Mouse (Mus musculus) stomach, embryonic 15.5 days (tissue): ENCODE measurements around the gene C1qtnf2. TPM values are rescaled to one million over a fixed set of nuclear protein-coding genes. Genes with fewer than 3 reads are reported as not detected.

Experiments
- polyA plus RNA-seq: library from polyadenylated mRNA; unstranded; fragments of >200 nt; fragmentation: Nextera tagmentation; extraction: Ambion mirVana; gene quantifications from 2 replicates; pipeline ENCODE4 v1.2.1, GENCODE M21; 2015

C1qtnf2 gene
- polyA plus RNA-seq, 1 experiment from 2014 or later = 10.1 TPM

Other genes starting within 250 kb of the C1qtnf2 start
- gene Pttg1, start 48.0 kb upstream of the C1qtnf2 start, polyA plus RNA-seq = 60.9 and 62.4 TPM in 2 replicates
- gene Slu7, start 40.5 kb upstream of the C1qtnf2 start, polyA plus RNA-seq = 51.0 and 51.8 TPM in 2 replicates
- gene Ccnjl, start 54.5 kb downstream of the C1qtnf2 start, polyA plus RNA-seq = 12.7 and 13.5 TPM in 2 replicates
- gene 4933415A04Rik, start 112.8 kb downstream of the C1qtnf2 start, polyA plus RNA-seq = 3.5 and 3.8 TPM in 2 replicates
- gene Fabp6, start 127.3 kb downstream of the C1qtnf2 start, polyA plus RNA-seq = 0.84 and 11.2 TPM in 2 replicates
- gene Pwwp2a, start 207.7 kb downstream of the C1qtnf2 start, polyA plus RNA-seq = 23.8 and 28.0 TPM in 2 replicates